Mouse (Mus musculus) embryonic stem cell, embryonic (primary cell): ENCODE measurements around the gene Flii.

ENCODE experiments used
- CTCF ChIA-PET, 4 experiments: fragments of 300-600 bp in 2 of 4; fragments of 350-600 bp in 2 of 4; sonication (Branson Sonifier 250); formaldehyde crosslinking; loops; one replicate each; lab custom pipeline; 2022; ENCODE audit warnings: inconsistent platforms in 2 of 4; lab: Charles Lee
- POLR2A ChIA-PET, 4 experiments: fragments of 300-600 bp in 2 of 4; fragments of 350-600 bp in 2 of 4; sonication (Branson Sonifier 250); formaldehyde crosslinking; loops; one replicate each; lab custom pipeline; 2022; ENCODE audit warnings: antibody characterized with exemption in 4 of 4, inconsistent platforms in 1 of 4; lab: Charles Lee

The Flii gene

GRCm38 (mm10) chr11:60726601-60727391 lies at the start of gene Flii:
TSS of gene Flii (minus strand) at chr11:60727263.
- ChIA-PET CTCF (interaction anchor here (0.7 to 2.3 kb wide), 18 partner anchors 10 to 354 kb away, joined by 3 to 15 read pairs (median 4); partner anchors contain the start of gene Llgl1 (in 1 of the 4)), POLR2A (interaction anchor here (0.5 to 6.9 kb wide), 53 partner anchors 8 to 1083 kb away, joined by 3 to 84 read pairs (median 5); partner anchors contain the start of genes Llgl1 (in 3 of the 4), Smcr8 (in 3 of the 4), Top3a (in 3 of the 4) and Shmt1 (in 2 of the 4))

- CTCF ChIA-PET: no interaction called here
- POLR2A ChIA-PET: interaction anchor here in 2 of 4 experiments (0.8 to 3.1 kb wide), 6 partner anchors 11 to 399 kb away, joined by 3 to 9 read pairs (median 5); partner anchors contain the start of gene Usp22 (in 1 of the 2)
Measured at GRCm38 (mm10) chr11:60776107-60776828, 49.2 kb upstream of the Flii start.

- ChIA-PET POLR2A (interaction anchor here in 3 of 4 experiments (0.8 to 5.2 kb wide), 13 partner anchors 7 to 400 kb away, joined by 3 to 42 read pairs (median 4); partner anchors contain the start of genes Shmt1 (in 2 of the 3), Llgl1 (in 1 of the 3) and Usp22 (in 1 of the 3)), CTCF (no interaction called here)
Measured at GRCm38 (mm10) chr11:60775578-60775977, 48.5 kb upstream of the Flii start.

- ChIA-PET CTCF (no interaction called here), POLR2A (interaction anchor here in 3 of 4 experiments (0.6 to 5.2 kb wide), 19 partner anchors 8 to 409 kb away, joined by 3 to 42 read pairs (median 4); partner anchors contain the start of genes Shmt1 (in 2 of the 3) and Llgl1 (in 1 of the 3))
Measured at GRCm38 (mm10) chr11:60774841-60775240, 47.8 kb upstream of the Flii start.

- ChIA-PET CTCF (interaction anchor here in 1 of 4 experiments (1.0 kb wide), 1 partner anchor 47 kb away, joined by 3 read pairs; the partner anchor contains the start of genes Flii and Mief2), POLR2A (interaction anchor here in 3 of 4 experiments (0.8 to 5.2 kb wide), 18 partner anchors 8 to 75 kb away, joined by 3 to 42 read pairs (median 4); partner anchors contain the start of genes Shmt1 (in 2 of the 3), Llgl1 (in 1 of the 3) and Mief2 (in 1 of the 3))
Measured at GRCm38 (mm10) chr11:60774158-60774689, 47.2 kb upstream of the Flii start.

GRCm38 (mm10) chr11:60772161-60772560 lies 45.1 kb upstream of the Flii start:
- ChIA-PET CTCF (no interaction called here), POLR2A (interaction anchor here in 2 of 4 experiments (0.8 to 5.2 kb wide), 3 partner anchors 10 to 44 kb away, joined by 4 to 42 read pairs (median 5); partner anchors contain the start of genes Mief2 (in 1 of the 2) and Shmt1 (in 1 of the 2))

- ChIA-PET CTCF (interaction anchor here in 2 of 4 experiments (0.6 to 0.8 kb wide), 2 partner anchors 22 to 388 kb away, joined by 3 read pairs; no protein-coding TSS in a partner anchor), POLR2A (interaction anchor here in 2 of 4 experiments (1.0 to 5.2 kb wide), 10 partner anchors 11 to 61 kb away, joined by 3 to 42 read pairs (median 6); partner anchors contain the start of genes Shmt1 (in 2 of the 2) and Dhrs7b (in 1 of the 2))
Measured at GRCm38 (mm10) chr11:60770776-60771175, 43.7 kb upstream of the Flii start.

GRCm38 (mm10) chr11:60769322-60769721 lies 42.3 kb upstream of the Flii start:
- CTCF ChIA-PET: interaction anchor here in 2 of 4 experiments (0.7 to 0.9 kb wide), 2 partner anchors 43 to 230 kb away, joined by 3 read pairs; partner anchors contain the start of gene Flii (in 1 of the 2)
- POLR2A ChIA-PET: interaction anchor here in 2 of 4 experiments (0.7 to 2.6 kb wide), 6 partner anchors 15 to 1139 kb away, joined by 3 to 7 read pairs (median 4); partner anchors contain the start of gene Shmt1 (in 1 of the 2)

GRCm38 (mm10) chr11:60766969-60767368 lies 39.9 kb upstream of the Flii start:
- POLR2A ChIA-PET: interaction anchor here in 2 of 4 experiments (0.7 to 2.4 kb wide), 7 partner anchors 10 to 120 kb away, joined by 3 to 7 read pairs (median 3); partner anchors contain the start of genes Shmt1 (in 1 of the 2), Smcr8 (in 1 of the 2) and Top3a (in 1 of the 2)
- CTCF ChIA-PET: interaction anchor here in 2 of 4 experiments (1.1 kb wide), 2 partner anchors 24 to 39 kb away, joined by 3 read pairs; partner anchors contain the start of gene Mief2 (in 1 of the 2)

- CTCF ChIA-PET: no interaction called here
- POLR2A ChIA-PET: interaction anchor here in 1 of 4 experiments (1.6 kb wide), 1 partner anchor 21 kb away, joined by 4 read pairs; no protein-coding TSS in a partner anchor
Measured at GRCm38 (mm10) chr11:60761681-60762080, 34.6 kb upstream of the Flii start.

- CTCF ChIA-PET: interaction anchor here in 1 of 4 experiments (1.0 kb wide), 1 partner anchor 52 kb away, joined by 3 read pairs; no protein-coding TSS in a partner anchor
- POLR2A ChIA-PET: interaction anchor here in 2 of 4 experiments (0.6 to 1.8 kb wide), 11 partner anchors 9 to 231 kb away, joined by 3 to 9 read pairs (median 3); no protein-coding TSS in a partner anchor
Measured at GRCm38 (mm10) chr11:60755570-60755969, 28.5 kb upstream of the Flii start.

GRCm38 (mm10) chr11:60740321-60740720 lies 13.3 kb upstream of the Flii start:
- ChIA-PET CTCF (interaction anchor here in 3 of 4 experiments (0.5 to 2.5 kb wide), 15 partner anchors 9 to 934 kb away, joined by 3 to 15 read pairs (median 5); partner anchors contain the start of genes Mief2 (in 3 of the 3), Flii (in 2 of the 3) and Dhrs7b (in 1 of the 3)), POLR2A (interaction anchor here (0.6 to 5.8 kb wide), 81 partner anchors 9 to 1577 kb away, joined by 3 to 84 read pairs (median 4); partner anchors contain the start of genes Flii (in 4 of the 4), Mief2 (in 4 of the 4), Smcr8 (in 3 of the 4) and Top3a (in 3 of the 4))

- ChIA-PET CTCF (interaction anchor here in 2 of 4 experiments (0.7 to 1.5 kb wide), 2 partner anchors 9 to 10 kb away, joined by 3 to 7 read pairs; partner anchors contain the start of genes Mief2 (in 2 of the 2) and Flii (in 1 of the 2)), POLR2A (interaction anchor here in 2 of 4 experiments (1.1 to 5.8 kb wide), 9 partner anchors 9 to 200 kb away, joined by 3 to 84 read pairs (median 4); partner anchors contain the start of genes Flii (in 2 of the 2), Mief2 (in 2 of the 2) and Shmt1 (in 1 of the 2))
Measured at GRCm38 (mm10) chr11:60737450-60737849, 10.4 kb upstream of the Flii start.

GRCm38 (mm10) chr11:60736491-60736890 lies 9.4 kb upstream of the Flii start:
- ChIA-PET POLR2A (interaction anchor here in 2 of 4 experiments (1.1 to 5.8 kb wide), 5 partner anchors 9 to 199 kb away, joined by 3 to 59 read pairs (median 4); partner anchors contain the start of genes Flii (in 2 of the 2) and Mief2 (in 1 of the 2)), CTCF (interaction anchor here in 1 of 4 experiments (1.5 kb wide), 1 partner anchor 9 kb away, joined by 7 read pairs; the partner anchor contains the start of genes Flii and Mief2)

GRCm38 (mm10) chr11:60735191-60735590 lies 8.1 kb upstream of the Flii start:
- ChIA-PET POLR2A (interaction anchor here in 3 of 4 experiments (0.7 to 1.6 kb wide), 9 partner anchors 8 to 164 kb away, joined by 3 to 4 read pairs (median 3); partner anchors contain the start of genes Flii (in 1 of the 3), Shmt1 (in 1 of the 3), Smcr8 (in 1 of the 3) and Top3a (in 1 of the 3)), CTCF (no interaction called here)

GRCm38 (mm10) chr11:60734206-60734605 lies 7.1 kb upstream of the Flii start:
- POLR2A ChIA-PET: interaction anchor here in 2 of 4 experiments (0.6 to 1.9 kb wide), 10 partner anchors 8 to 77 kb away, joined by 3 to 6 read pairs (median 3); partner anchors contain the start of genes Llgl1 (in 1 of the 2), Shmt1 (in 1 of the 2), Smcr8 (in 1 of the 2) and Top3a (in 1 of the 2)
- CTCF ChIA-PET: interaction anchor here in 1 of 4 experiments (0.6 kb wide), 1 partner anchor 940 kb away, joined by 5 read pairs; no protein-coding TSS in a partner anchor
